Mouse (Mus musculus) intestine, embryonic 16.5 days (tissue): ENCODE data around the gene Usp39. TPM values are rescaled to one million over a fixed set of nuclear protein-coding genes. Genes with fewer than 3 reads are reported as not detected.
A peak's percentile ranks its signal among the peaks of the same experiment; 100 is the strongest.

Experiments used
- ATAC-seq: fragments of 200-750 bp; cut with Nextera tagmentation; 2 replicates; pipeline ENCODE4 v1.8.0; 2017; ENCODE audit warnings: moderate TSS enrichment, moderate library complexity
- H3K27ac ChIP-seq: fragments of 300-500 bp; sonication (generic); 2 replicates; pipeline ENCODE4 v1.5.1; 2014; ENCODE audit warnings: mild to moderate bottlenecking, low read length
- H3K27me3 ChIP-seq: fragments of 300-500 bp; sonication (generic); replicated peaks from 2 replicates; pipeline ENCODE4 v1.6.1; 2014; ENCODE audit warnings: low read length, control low read depth, mixed read lengths; ENCODE audit not compliant: control insufficient read depth, insufficient read depth
- H3K36me3 ChIP-seq: fragments of 300-500 bp; sonication (generic); 2 replicates; pipeline ENCODE4 v1.6.1; 2014; ENCODE audit warnings: low read length, control low read depth; ENCODE audit not compliant: control insufficient read depth, insufficient read depth
- H3K4me1 ChIP-seq: fragments of 300-500 bp; sonication (generic); 2 replicates; pipeline ENCODE4 v1.6.1; 2014; ENCODE audit warnings: low read length, control low read depth, mixed read lengths; ENCODE audit not compliant: control insufficient read depth, insufficient read depth
- H3K4me2 ChIP-seq: fragments of 300-500 bp; sonication (generic); 2 replicates; pipeline ENCODE4 v1.6.1; 2014; ENCODE audit warnings: low read depth, low read length, control low read depth
- H3K4me3 ChIP-seq: fragments of 300-500 bp; sonication (generic); 2 replicates; pipeline ENCODE4 v1.5.1; 2014; ENCODE audit warnings: mild to moderate bottlenecking, low read length
- H3K9ac ChIP-seq: fragments of 300-500 bp; sonication (generic); 2 replicates; pipeline ENCODE4 v1.6.1; 2014; ENCODE audit warnings: low read depth, low read length
- H3K9me3 ChIP-seq: fragments of 300-500 bp; sonication (generic); 2 replicates; pipeline ENCODE4 v1.6.1; 2016; ENCODE audit warnings: low read length, control low read depth; ENCODE audit not compliant: control insufficient read depth
- WGBS: fragments of 180-500 bp; shearing (Covaris S2); extraction: QIAGEN DNeasy Blood & Tissue Kit; methylation state at CpG from one replicate; pipeline ENCODE4 v1.1.7; 2014; 5-methylcytosine and 5-hydroxymethylcytosine counted together
- polyA plus RNA-seq: library from polyadenylated mRNA; unstranded; fragments of >200 nt; fragmentation: Nextera tagmentation; extraction: Ambion mirVana; gene quantifications from 2 replicates; pipeline ENCODE4 v1.2.1, GENCODE M21; 2015

Gene Usp39
- polyA plus RNA-seq, 1 experiment from 2014 or later = 33.0 TPM

DNA sequence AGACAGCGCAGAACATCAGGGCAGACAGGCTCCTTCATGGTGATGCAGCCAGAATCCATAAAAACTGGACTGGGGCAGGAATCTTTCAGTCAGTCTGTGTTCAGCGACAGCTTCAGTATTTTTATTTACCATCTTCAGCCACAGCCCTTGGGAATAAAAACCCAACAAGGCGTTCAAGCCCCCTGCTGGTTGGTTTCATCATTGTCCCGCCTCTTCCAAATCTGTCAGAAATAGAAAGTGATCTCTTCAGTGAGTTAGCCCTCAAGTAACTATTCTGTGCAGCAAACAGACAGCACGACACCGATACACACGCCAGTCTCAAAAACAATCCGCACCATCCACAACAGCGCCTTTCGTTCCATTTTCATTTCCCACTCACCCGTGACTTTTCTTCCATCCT, 26.0 kb downstream of the Usp39 start:
- H3K4me1 ChIP-seq = no peaks in the 10 kb centered on the region
- H3K4me2 ChIP-seq = no peak overlapping the region
- H3K27me3 ChIP-seq = no peaks in the 10 kb centered on the region
- no peak overlapping the region for H3K27ac ChIP-seq
- no peak overlapping the region for H3K4me3 ChIP-seq
- WGBS = 78% methylated on average over 11 of the region's 11 CpGs
- no peak overlapping the region for H3K9ac ChIP-seq
- H3K9me3 ChIP-seq = no peaks in the 10 kb centered on the region
- ATAC-seq = no peak
- H3K36me3 ChIP-seq = peaks cover 8% of the 10 kb centered on the region; the same call in 1 of the 2 replicates

GRCm38 (mm10) chr6:72318440-72318839, 26.5 kb downstream of the Usp39 start:
- Histone ChIP-seq H3K4me2 (no peak overlapping the region), H3K4me1 (no peaks in the 10 kb centered on the region), H3K4me3 (no peak overlapping the region), H3K9ac (no peak overlapping the region), H3K27ac (no peak overlapping the region), H3K27me3 (no peaks in the 10 kb centered on the region), H3K9me3 (no peaks in the 10 kb centered on the region), H3K36me3 (peaks cover 8% of the 10 kb centered on the region; the same call in 1 of the 2 replicates)
- ATAC-seq = no peak
- 84% methylated on average over 5 of the region's 5 CpGs for WGBS

DNA sequence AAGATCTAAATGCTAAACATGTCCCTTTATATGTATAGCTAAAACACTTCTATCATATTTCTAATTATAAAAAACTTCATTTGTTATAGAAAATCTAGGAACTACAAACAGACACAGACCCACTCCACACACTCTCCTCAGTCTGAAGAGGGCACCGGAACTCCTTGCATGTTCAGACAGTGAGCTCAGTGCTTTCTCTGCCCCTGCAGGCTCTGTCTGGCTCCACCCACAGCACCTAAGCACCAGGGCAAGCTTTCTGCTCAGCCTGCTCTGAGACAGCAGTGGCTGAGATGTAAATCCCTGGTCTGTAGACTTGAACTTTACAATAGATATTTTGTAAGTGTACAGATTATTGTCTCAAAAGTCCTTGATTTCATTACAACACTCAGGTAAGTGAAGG, 28.9 kb downstream of the Usp39 start:
- peaks cover 4% of the 10 kb centered on the region; the same call in 1 of the 2 replicates for H3K36me3 ChIP-seq
- no peak overlapping the region for H3K4me2 ChIP-seq
- no peak for ATAC-seq
- no peaks in the 10 kb centered on the region for H3K4me1 ChIP-seq
- H3K27me3 ChIP-seq = no peaks in the 10 kb centered on the region
- H3K4me3 ChIP-seq = no peak overlapping the region
- H3K27ac ChIP-seq = no peak overlapping the region
- 71% methylated on average over 1 of the region's 1 CpGs for WGBS
- no peaks in the 10 kb centered on the region for H3K9me3 ChIP-seq
- no peak overlapping the region for H3K9ac ChIP-seq

DNA sequence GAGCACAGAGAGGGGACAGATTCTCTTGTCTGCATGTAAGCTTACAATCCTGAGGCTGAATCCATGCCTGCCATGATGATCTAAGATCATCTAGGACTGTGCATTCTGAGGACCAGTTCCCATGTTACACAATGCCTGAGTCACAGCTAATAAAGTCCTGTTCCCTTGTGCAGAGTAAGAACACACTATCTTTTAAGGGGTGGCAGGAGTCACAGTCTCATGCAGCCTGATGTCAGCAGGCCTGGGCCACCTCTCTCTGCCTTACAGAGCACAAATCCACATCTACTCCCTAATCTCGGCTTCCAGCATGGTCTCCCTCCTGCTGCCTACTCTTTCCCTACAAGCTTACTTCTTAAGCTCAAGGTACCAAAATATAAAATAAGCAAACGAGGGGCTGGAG, 29.6 kb downstream of the Usp39 start:
- no peak for ATAC-seq

GRCm38 (mm10) chr6:72313124-72313867, 31.7 kb downstream of the Usp39 start:
- no peak overlapping the region for H3K27ac ChIP-seq
- no peak overlapping the region for H3K4me2 ChIP-seq
- no peaks in the 10 kb centered on the region for H3K27me3 ChIP-seq
- no peaks in the 10 kb centered on the region for H3K9me3 ChIP-seq
- no peak overlapping the region for H3K4me3 ChIP-seq
- H3K9ac ChIP-seq = no peak overlapping the region
- 86% methylated on average over 11 of the region's 11 CpGs for WGBS
- H3K4me1 ChIP-seq = no peaks in the 10 kb centered on the region
- H3K36me3 ChIP-seq = no peaks in the 10 kb centered on the region; the same call in 1 of the 2 replicates
- ATAC-seq = no peak

More for the DNA sequence above, 29.6 kb downstream of the Usp39 start:
- no peaks in the 10 kb centered on the region for H3K27me3 ChIP-seq
- H3K4me3 ChIP-seq = no peak overlapping the region
- H3K4me2 ChIP-seq = no peak overlapping the region
- H3K9ac ChIP-seq = no peak overlapping the region
- WGBS = 86% methylated on average over 2 of the region's 2 CpGs
- H3K9me3 ChIP-seq = no peaks in the 10 kb centered on the region
- H3K4me1 ChIP-seq = no peaks in the 10 kb centered on the region
- peaks cover 4% of the 10 kb centered on the region; the same call in 1 of the 2 replicates for H3K36me3 ChIP-seq
- no peak overlapping the region for H3K27ac ChIP-seq

DNA sequence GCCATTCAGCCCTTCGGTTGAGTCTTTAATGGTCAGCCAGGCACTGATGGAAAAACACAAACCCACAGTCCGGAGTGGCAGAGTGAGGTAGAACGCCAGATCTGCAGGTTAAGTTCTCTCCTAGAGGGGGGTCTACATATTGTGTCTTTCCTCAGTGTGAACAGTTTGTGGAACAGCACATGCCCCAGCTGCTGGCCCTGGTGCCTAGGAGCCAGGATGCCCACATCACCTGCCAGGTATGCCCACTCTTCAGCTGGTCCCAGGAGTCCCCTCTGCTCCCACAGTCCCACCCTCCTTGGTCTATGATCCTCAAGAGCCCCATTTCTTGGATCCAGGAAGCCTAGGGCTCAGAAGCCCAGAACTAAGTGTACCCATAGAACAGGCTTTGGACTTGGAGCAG, 32.8 kb downstream of the Usp39 start:
- WGBS = 87% methylated on average over 3 of the region's 3 CpGs
- no peaks in the 10 kb centered on the region for H3K4me1 ChIP-seq
- H3K27ac ChIP-seq = no peak overlapping the region
- H3K9me3 ChIP-seq = no peaks in the 10 kb centered on the region
- ATAC-seq = no peak
- H3K36me3 ChIP-seq = no peaks in the 10 kb centered on the region
- H3K4me3 ChIP-seq = no peak overlapping the region
- H3K27me3 ChIP-seq = no peaks in the 10 kb centered on the region
- H3K9ac ChIP-seq = no peak overlapping the region
- no peak overlapping the region for H3K4me2 ChIP-seq

DNA sequence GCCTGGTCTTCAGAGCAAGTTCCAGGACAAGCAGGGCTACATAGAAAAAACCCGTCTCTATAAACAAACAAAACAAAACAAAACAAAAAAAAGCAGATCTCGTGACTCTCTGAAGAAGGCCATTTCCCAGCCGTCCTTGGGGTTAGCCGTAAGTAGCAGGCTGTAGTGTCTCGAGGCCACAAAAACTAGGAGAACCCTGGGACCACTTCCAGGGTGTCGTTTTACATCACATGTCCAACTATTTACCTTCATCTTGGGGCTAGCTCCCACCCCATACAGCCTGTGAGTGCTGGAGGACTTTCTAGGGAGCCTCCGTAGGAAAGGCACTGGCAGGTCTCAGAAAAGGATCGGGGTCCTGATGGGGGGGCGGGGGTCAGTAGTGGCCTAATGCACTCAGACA, 41.5 kb downstream of the Usp39 start:
- H3K4me3 ChIP-seq = no peak overlapping the region
- WGBS = 47% methylated on average over 9 of the region's 9 CpGs
- no peak overlapping the region for H3K9ac ChIP-seq

DNA sequence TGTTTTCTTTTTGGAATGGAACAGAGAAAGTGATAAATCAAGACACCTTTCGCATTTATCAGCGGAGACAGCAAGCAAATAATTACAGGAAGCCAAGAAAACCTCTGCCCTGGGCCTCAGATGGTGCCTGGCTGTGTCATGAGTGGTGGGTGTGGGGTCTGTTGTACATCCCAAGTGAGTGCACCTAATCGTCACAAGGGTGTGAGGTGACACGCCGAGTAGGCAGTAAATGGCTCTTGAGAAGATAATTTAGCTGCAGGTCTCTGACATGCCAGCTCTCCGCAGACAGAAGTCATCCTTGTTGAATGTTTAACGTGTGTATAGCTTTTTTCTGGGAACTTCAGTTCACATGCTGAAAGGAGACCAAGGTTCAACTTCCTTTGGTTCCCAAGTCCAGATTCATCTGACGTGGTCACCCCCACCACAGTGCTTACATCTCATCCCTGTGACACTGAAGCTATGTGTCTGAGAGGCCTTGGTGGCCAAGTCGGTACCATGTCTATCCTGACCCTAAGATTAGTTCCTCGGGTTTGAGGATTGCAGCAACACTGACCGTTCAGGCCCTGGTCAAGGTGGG, 42.5 kb downstream of the Usp39 start:
- no peak overlapping the region for H3K4me2 ChIP-seq
- H3K9me3 ChIP-seq = no peaks in the 10 kb centered on the region
- no peaks in the 10 kb centered on the region for H3K36me3 ChIP-seq
- WGBS = 73% methylated on average over 11 of the region's 11 CpGs
- no peak overlapping the region for H3K4me3 ChIP-seq
- H3K27me3 ChIP-seq = no peaks in the 10 kb centered on the region
- H3K9ac ChIP-seq = no peak overlapping the region
- 0 out of 2 replicates have a peak overlapping the region, but pooled peaks have one; percentile 15 for H3K27ac ChIP-seq
- H3K4me1 ChIP-seq = peaks cover 6% of the 10 kb centered on the region
- peak; percentile 69 for ATAC-seq

More for the DNA sequence above, 41.5 kb downstream of the Usp39 start:
- H3K27me3 ChIP-seq = no peaks in the 10 kb centered on the region
- peak; percentile 42; the same call in 1 of the 2 replicates for ATAC-seq
- H3K27ac ChIP-seq = no peak overlapping the region
- H3K36me3 ChIP-seq = no peaks in the 10 kb centered on the region
- no peaks in the 10 kb centered on the region for H3K9me3 ChIP-seq
- H3K4me1 ChIP-seq = peaks cover 6% of the 10 kb centered on the region
- no peak overlapping the region for H3K4me2 ChIP-seq

- H3K36me3 ChIP-seq = no peaks in the 10 kb centered on the region
- 77% methylated on average over 3 of the region's 3 CpGs for WGBS
- no peak overlapping the region for H3K4me2 ChIP-seq
- H3K9ac ChIP-seq = no peak overlapping the region
- H3K4me1 ChIP-seq = no peaks in the 10 kb centered on the region; the same call in 1 of the 2 replicates
- no peak for ATAC-seq
- H3K27me3 ChIP-seq = no peaks in the 10 kb centered on the region
- no peaks in the 10 kb centered on the region for H3K9me3 ChIP-seq
- no peak overlapping the region for H3K27ac ChIP-seq
- H3K4me3 ChIP-seq = no peak overlapping the region
These were observed 47.2 kb downstream of the Usp39 start for GRCm38 (mm10) chr6:72297825-72298224.
